Mouse (Mus musculus) erythroid progenitor cell, adult 5-6 weeks (primary cell): ENCODE data around the gene Muc4. TPM values are rescaled to one million over a fixed set of nuclear protein-coding genes. Genes with fewer than 3 reads are reported as not detected.

Experiments used
- ATAC-seq: replicated peaks from 2 replicates; pipeline ENCODE4 v1.8.0; 2016; ENCODE audit warnings: moderate number of reproducible peaks, mild to moderate bottlenecking, moderate TSS enrichment, inconsistent platforms; ENCODE audit not compliant: poor library complexity, low FRiP score, severe bottlenecking
- total RNA-seq, 2 experiments: library from RNA; stranded (forward) in 1 of 2; stranded (reverse) in 1 of 2; fragments of 150-400 nt in 1 of 2; fragments of 186-747, 209-891 nt in 1 of 2; gene quantifications; 2 replicates each; pipeline versions ENCODE4 v1.2.3 to v1.2.4; 2015 to 2017; ENCODE audit warnings: low replicate concordance in 2 of 2

The Muc4 gene
- not detected in 2 replicates for total RNA-seq (2015; ENCODE audit: low replicate concordance)
- not detected in 2 replicates for total RNA-seq (2017; ENCODE audit: low replicate concordance)

DNA sequence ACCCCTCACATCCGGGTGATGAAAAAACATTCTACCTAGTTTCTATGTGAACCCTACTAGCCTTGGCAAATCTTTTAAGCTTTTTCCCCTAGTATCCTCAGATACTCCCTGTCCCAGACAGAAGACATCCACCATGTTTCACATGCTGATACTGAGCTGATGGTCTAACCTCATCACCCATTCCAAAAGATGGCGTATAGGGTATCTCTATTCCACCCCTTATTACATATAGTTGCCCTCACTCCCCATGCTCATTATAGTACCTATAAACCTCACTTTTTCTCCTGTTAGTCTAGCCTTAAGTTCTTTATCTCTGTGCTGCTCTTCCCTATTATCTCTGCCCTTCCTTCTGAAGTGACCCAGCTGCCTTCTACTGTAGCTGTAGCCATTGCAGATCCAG, at the start of gene Muc4:
Gene Muc4 (plus strand): TSS at position 301 of the 400 bp plus-strand sequence.
- no peak for ATAC-seq

- ATAC-seq = no peak
These were observed 49.7 kb upstream of the Muc4 start for GRCm38 (mm10) chr16:32685998-32686397.

DNA sequence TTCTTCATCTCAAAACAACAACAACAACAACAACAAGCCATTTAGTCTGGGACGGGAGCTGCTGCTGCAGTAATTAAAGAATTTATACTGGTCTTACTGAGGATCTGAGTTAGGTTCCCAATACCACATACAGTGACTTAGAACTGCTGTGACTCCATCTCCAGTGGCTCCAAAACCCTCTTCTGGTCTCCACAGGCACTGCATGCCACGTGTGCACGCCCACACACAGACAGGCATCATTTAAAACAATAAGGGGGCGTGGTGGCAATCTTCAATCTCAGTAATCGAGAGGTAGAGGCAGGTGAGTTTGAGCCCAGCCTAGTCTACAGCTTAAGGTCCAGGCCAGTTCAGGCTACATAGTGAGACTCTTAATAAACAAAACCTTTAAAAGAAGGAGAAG, 48.5 kb upstream of the Muc4 start:
- no peak for ATAC-seq

DNA sequence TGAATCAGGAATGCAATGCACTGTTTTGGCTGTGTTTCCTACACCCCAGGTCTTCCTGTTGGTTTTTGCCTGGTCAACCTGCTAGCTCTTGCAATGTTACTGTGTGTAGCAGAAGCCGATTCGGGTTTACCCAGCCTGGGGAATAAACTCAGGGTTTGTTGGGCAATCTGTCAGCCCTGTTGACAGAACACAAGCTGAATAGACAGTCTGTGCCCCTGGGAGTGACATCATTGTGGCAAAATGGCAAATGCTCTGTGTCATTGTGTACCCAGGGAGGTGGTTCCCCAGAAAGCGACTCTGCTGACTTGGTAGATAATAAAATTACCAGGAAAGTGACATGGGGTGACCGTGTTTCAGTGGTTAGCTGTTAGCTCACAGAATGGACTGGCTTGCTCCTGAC, 46.9 kb upstream of the Muc4 start:
- ATAC-seq = no peak

DNA sequence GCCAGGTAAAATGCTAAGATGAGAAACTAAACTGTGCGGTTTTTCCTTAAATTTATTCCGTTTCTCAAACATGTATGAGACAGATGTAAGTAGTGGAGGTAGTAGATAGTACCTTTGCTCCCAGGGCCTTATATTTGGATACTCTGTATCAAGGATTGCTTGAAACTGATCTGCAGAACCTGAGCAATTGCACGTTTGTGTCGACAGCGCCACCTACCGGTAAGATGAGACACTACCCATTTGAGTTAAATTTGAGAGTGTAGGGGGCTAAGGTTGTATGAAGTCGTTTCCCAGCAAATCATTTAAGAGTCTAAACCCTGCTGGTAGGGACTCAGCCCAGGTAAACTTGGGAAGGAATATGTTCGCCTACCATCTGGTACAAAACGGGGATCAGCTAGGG, 46.2 kb upstream of the Muc4 start:
- peak; percentile 84 for ATAC-seq

- 0 out of 2 replicates have a peak, but pooled peaks have one; percentile 56 for ATAC-seq
These were observed 38.7 kb upstream of the Muc4 start for GRCm38 (mm10) chr16:32696841-32697464.

DNA sequence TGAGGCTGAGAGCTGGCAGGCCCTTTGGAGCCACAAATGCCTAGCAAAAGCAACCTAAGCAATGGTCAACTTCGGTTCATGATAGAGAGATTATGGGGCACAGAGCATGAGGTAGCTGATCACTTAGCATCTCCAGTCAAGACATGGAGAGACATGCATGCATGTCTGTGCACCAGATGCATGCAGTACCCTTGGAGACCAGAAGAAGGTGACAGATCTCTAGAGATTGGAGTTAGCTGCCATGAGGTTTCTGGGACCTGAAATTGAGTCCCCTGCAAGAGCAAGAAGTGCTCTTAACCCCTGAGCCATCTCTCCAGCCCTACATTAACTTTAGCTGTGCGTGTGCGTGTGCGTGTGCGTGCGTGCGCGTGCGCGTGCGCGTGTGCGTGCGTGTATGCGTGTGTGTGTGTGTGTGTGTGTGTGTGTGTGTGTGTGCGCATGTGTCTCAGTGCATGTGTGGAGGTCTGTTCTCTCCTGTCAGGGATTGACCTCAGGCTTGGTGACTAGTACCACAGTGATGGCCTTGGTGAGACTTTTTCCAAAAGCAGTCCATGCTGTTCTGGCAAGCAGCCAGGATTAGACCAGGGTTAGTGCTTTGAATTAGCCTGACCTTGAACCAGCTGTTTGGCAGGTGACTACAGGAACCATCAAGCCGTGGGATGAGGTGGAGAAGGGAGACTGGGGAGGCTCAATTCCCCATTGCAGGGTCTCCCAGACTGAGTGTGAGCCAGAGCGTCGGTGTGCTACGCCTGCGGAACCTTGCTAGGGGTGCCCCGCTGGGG, 37.8 kb upstream of the Muc4 start:
- ATAC-seq = no peak

- no peak for ATAC-seq
These were observed 37.1 kb upstream of the Muc4 start for GRCm38 (mm10) chr16:32698550-32698949.

DNA sequence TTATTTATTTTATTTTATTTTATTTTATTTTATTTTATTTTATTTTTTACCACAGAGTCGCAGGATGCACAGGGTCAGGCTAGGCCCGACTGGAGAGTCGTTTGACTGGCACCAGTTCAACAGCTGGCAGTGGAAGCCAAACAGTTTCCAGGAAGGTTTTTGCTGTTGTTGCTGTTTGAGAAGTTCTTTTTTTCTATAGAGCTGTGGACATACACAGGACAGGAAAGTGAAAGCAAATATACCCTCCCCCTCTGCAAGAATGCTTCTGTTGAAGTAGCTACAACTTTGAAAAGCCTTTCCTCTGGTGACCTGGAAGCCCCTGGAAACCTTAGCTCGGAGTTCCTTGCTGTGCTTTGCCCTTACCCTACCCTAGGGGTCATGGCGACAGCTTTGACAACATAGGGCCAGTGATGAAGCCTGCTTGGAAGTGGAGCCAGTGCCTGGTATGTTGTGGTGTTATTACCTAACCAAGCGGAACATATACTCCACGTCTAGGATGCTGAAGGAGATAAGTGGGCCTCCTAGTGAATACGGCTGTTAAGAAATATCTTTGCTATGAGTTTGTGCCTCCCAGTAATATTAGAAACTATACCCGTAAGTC, 32.3 kb upstream of the Muc4 start:
- no peak for ATAC-seq

DNA sequence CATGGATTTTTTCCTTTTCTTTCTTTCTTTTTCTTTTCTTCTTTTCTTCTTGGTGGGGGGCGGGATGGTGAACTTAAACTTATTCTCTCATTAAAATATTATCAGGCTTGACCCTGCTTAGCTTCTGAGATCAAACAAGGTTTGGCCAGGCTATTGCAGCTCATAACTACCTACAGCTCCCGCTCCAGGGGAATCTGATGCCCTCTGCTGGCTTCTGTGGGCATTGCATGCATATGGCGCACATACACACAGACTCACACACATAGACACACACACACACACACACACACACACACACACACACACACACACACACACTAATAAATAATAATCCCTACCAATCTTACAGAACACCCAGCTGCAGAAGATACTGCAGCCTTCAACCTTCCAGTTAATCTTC, 30.1 kb upstream of the Muc4 start:
- no peak for ATAC-seq

GRCm38 (mm10) chr16:32707111-32707823, 28.4 kb upstream of the Muc4 start:
- ATAC-seq = no peak

DNA sequence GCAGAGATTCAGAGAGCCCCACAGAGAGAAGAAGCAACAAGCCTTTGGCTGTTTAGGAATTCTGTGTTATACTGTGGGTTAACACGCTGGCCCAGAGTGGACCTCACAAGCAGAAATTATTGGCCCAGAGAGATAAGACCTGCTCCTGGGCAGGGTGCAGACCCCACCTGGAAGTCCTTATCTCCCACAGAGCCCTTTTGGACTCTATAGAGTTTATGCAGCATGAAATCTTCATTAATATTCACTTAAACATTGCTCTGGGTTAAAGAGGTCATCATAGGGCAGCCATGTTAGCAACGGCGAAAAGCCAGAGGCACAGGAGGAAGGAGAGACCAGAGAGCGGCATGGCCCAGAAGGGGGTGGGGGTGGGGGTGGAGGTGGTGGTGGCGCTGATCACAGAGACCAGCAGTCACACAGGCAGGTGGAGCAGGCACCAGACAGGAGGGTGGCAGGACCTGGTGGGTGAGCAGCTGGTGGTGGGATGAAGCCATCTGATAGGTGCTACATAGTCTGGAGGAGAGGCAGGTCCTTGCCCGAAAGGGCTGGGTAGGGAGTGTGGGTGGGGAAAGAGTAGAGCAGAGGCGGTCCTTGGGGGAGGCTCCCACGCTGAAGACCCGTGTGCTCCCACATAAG, 27.7 kb upstream of the Muc4 start:
- ATAC-seq = no peak

- ATAC-seq = no peak
These were observed 27.1 kb upstream of the Muc4 start for GRCm38 (mm10) chr16:32708457-32709033.

DNA sequence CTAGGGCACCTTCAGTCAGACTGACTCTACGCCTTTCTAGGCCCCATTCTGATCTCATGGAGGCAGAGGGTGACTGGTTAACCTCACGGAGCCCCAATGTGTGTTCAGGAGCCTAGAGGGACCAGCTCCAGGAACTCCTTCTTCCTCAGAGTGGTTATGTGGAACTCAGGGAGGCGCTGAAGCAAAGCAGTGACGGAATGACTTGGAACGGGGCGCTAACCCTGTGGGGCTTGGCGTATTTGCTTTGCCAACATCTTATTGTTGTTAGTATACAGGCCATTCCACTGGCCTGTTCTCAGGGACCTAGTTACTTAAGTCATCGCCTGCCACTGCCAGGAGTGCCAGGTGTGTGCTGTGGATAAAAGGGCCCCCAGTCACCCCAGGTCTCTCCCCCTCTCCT, 26.6 kb upstream of the Muc4 start:
- ATAC-seq = no peak

DNA sequence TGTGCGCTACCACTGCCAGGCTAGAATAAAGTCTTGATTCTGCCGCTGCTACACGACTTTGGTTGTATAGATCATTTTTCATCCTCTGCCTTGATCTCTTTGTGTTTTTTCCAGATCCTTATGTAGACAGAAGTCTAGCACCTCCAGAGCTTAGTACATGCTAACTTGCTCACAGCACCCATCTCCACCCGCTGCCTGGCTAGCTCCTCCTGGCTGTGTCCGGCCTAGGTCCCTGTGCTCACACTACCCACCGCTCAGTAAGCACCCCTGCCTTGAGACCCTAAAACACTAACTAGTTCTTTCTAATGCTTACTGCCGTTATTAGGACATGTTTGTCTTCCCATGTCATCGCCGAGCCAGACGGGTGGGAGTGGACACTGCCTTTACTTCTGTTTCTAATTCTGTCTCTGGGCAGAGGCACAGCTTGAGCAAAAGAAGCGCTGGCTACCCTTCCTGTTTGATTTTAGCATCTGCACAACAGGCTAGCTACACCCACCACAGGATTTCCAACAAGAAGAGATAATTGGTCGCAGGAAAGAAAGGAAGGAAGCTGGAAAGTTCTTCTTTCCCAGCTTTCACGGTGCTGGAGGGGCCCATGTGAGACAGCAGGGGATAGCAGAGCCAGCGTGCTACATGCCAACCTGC, 25.1 kb upstream of the Muc4 start:
- no peak for ATAC-seq

- no peak for ATAC-seq
These were observed 23.5 kb upstream of the Muc4 start for GRCm38 (mm10) chr16:32712202-32712601.

GRCm38 (mm10) chr16:32713556-32713955, 22.1 kb upstream of the Muc4 start:
- ATAC-seq = no peak

DNA sequence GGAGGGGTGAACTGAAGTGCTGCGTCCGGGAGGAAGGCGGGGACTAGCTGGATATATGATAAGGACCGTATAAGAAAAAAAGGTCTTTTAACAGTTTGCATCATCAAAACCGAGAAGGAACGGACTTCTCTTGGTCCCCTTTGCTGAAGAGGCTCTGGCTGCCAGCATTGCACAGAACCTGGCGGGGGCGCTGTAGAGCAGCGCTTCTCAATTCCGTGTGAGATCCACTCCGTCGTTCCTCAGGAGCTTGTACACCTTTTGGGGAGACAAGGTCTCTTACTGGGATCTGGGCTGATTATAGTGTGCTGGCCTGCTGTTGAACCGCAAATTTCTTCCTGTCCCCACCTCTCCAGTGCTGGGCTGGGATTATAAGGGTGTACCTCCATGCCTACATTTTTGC, 20.3 kb upstream of the Muc4 start:
- ATAC-seq = no peak

DNA sequence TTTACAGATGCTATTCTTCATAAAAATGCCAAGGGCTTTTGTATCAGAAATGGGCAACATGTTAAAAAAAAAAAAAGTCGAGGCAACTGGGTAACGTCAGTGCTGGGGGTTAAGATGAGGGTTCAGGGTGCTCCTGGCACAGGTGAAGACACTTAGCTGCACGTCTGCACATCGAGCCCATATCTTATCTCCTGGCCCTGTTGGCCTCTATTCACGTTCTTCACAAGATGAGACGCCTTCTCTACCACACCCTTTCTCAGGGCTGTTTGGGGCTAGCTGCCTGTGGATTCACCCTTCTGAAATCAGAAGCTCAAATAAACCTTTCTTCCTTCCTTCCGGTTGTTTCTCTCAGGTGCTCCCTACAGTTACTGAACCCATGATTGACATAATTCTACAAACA, 12.5 kb upstream of the Muc4 start:
- ATAC-seq = no peak
